Mouse (Mus musculus) lung, embryonic 16.5 days (tissue): ENCODE measurements at regions not wholly inside any gene's neighbourhood (a gene's known extent, or its start where the extent isn't known, plus 50 kb on each side); places are given as distances from the start of the nearest gene placed in this dataset.
"Not testable (repeated sequence)": the region's sequence is repeated elsewhere in the genome, so short reads cannot be mapped to it uniquely, and the experiment has no call there.

ENCODE experiments used
- ATAC-seq: fragments of 200-750 bp; cut with Nextera tagmentation; 2 replicates; pipeline ENCODE4 v1.8.0; 2017; ENCODE audit warnings: low read depth, mild to moderate bottlenecking, moderate library complexity
- H3K27ac ChIP-seq: fragments of 300-500 bp; sonication (generic); 2 replicates; pipeline ENCODE4 v1.5.1; 2014; ENCODE audit warnings: mild to moderate bottlenecking, control low read depth, low read length
- H3K27me3 ChIP-seq: fragments of 300-500 bp; sonication (generic); 2 replicates; pipeline ENCODE4 v1.6.1; 2014; ENCODE audit warnings: low read depth, low read length, mixed read lengths; ENCODE audit not compliant: control insufficient read depth, insufficient read depth
- H3K36me3 ChIP-seq: fragments of 300-500 bp; sonication (generic); 2 replicates; pipeline ENCODE4 v1.6.1; 2014; ENCODE audit warnings: low read length; ENCODE audit not compliant: control insufficient read depth, insufficient read depth
- H3K4me1 ChIP-seq: fragments of 300-500 bp; sonication (generic); replicated peaks from 2 replicates; pipeline ENCODE4 v1.6.1; 2014; ENCODE audit warnings: low read length, mixed read lengths; ENCODE audit not compliant: control insufficient read depth, insufficient read depth
- H3K4me2 ChIP-seq: fragments of 300-500 bp; sonication (generic); 2 replicates; pipeline ENCODE4 v1.6.1; 2014; ENCODE audit warnings: low read depth, low read length, control low read depth
- H3K4me3 ChIP-seq: fragments of 300-500 bp; sonication (generic); 2 replicates; pipeline ENCODE4 v1.5.1; 2014; ENCODE audit warnings: mild to moderate bottlenecking, low read length, control low read depth
- H3K9ac ChIP-seq: fragments of 300-500 bp; sonication (generic); 2 replicates; pipeline ENCODE4 v1.6.1; 2014; ENCODE audit warnings: low read length, control low read depth
- H3K9me3 ChIP-seq: fragments of 300-500 bp; sonication (generic); 2 replicates; pipeline ENCODE4 v1.6.1; 2016; ENCODE audit warnings: low read length; ENCODE audit not compliant: control insufficient read depth
- WGBS: fragments of 180-500 bp; shearing (Covaris S2); extraction: QIAGEN DNeasy Blood & Tissue Kit; methylation state at CpG from one replicate; pipeline ENCODE4 v1.1.7; 2014; 5-methylcytosine and 5-hydroxymethylcytosine counted together

- no peak overlapping the region for H3K4me3 ChIP-seq
- no peaks in the 10 kb centered on the region for H3K9me3 ChIP-seq
- 25% methylated on average over 5 of the region's 5 CpGs for WGBS
- no peak overlapping the region for H3K4me2 ChIP-seq
- H3K27ac ChIP-seq: no peak overlapping the region
- no peaks in the 10 kb centered on the region for H3K36me3 ChIP-seq
- ATAC-seq: no peak
- 0 out of 2 replicates have a peak, but pooled peaks cover 3% of the 10 kb centered on the region for H3K4me1 ChIP-seq
- no peaks in the 10 kb centered on the region for H3K27me3 ChIP-seq
- H3K9ac ChIP-seq: no peak overlapping the region
Measured at GRCm38 (mm10) chr3:37804261-37804660, 80.0 kb upstream of the Gm5148 start.

GRCm38 (mm10) chr3:37803781-37804180 is 79.5 kb upstream of the Gm5148 start:
- not testable (repeated sequence) for H3K4me3 ChIP-seq, H3K27me3 ChIP-seq, H3K4me1 ChIP-seq, H3K27ac ChIP-seq, H3K9ac ChIP-seq, H3K4me2 ChIP-seq, H3K9me3 ChIP-seq, H3K36me3 ChIP-seq, ATAC-seq
- 91% methylated on average over 5 of the region's 5 CpGs for WGBS

GRCm38 (mm10) chr3:37801551-37801950 is 77.3 kb upstream of the Gm5148 start:
- H3K4me1 ChIP-seq: 0 out of 2 replicates have a peak, but pooled peaks cover 3% of the 10 kb centered on the region
- H3K27me3 ChIP-seq: no peaks in the 10 kb centered on the region
- H3K9me3 ChIP-seq: no peaks in the 10 kb centered on the region
- H3K4me3 ChIP-seq: no peak overlapping the region
- ATAC-seq: no peak; the same call in 1 of the 2 replicates
- no peak overlapping the region for H3K4me2 ChIP-seq
- H3K27ac ChIP-seq: no peak overlapping the region
- no peak overlapping the region for H3K9ac ChIP-seq
- WGBS: 91% methylated on average over 2 of the region's 2 CpGs
- H3K36me3 ChIP-seq: no peaks in the 10 kb centered on the region

GRCm38 (mm10) chr3:37799809-37800208 is 75.5 kb upstream of the Gm5148 start:
- 55% methylated on average over 6 of the region's 6 CpGs for WGBS
- no peaks in the 10 kb centered on the region for H3K36me3 ChIP-seq
- no peak overlapping the region for H3K4me2 ChIP-seq
- no peaks in the 10 kb centered on the region for H3K27me3 ChIP-seq
- H3K9me3 ChIP-seq: no peaks in the 10 kb centered on the region
- ATAC-seq: no peak
- no peak overlapping the region for H3K27ac ChIP-seq
- H3K9ac ChIP-seq: no peak overlapping the region
- H3K4me1 ChIP-seq: no peaks in the 10 kb centered on the region
- no peak overlapping the region for H3K4me3 ChIP-seq

- Histone ChIP-seq H3K36me3 (no peaks in the 10 kb centered on the region), H3K27ac (no peak overlapping the region), H3K9ac (no peak overlapping the region), H3K4me1 (peaks cover 15% of the 10 kb centered on the region), H3K4me2 (no peak overlapping the region), H3K9me3 (no peaks in the 10 kb centered on the region), H3K27me3 (no peaks in the 10 kb centered on the region), H3K4me3 (no peak overlapping the region)
- 0 out of 2 replicates have a peak, but pooled peaks have one; percentile 26 for ATAC-seq
- 55% methylated on average over 7 of the region's 7 CpGs for WGBS
Measured at GRCm38 (mm10) chr3:37789711-37790110, 65.4 kb upstream of the Gm5148 start.

GRCm38 (mm10) chr3:37789143-37789697 is 64.9 kb upstream of the Gm5148 start:
- Histone ChIP-seq H3K4me3 (no peak overlapping the region), H3K36me3 (no peaks in the 10 kb centered on the region), H3K9ac (no peak overlapping the region), H3K4me1 (peaks cover 15% of the 10 kb centered on the region), H3K27me3 (no peaks in the 10 kb centered on the region), H3K9me3 (no peaks in the 10 kb centered on the region), H3K27ac (no peak overlapping the region), H3K4me2 (no peak overlapping the region)
- no peak for ATAC-seq
- WGBS: 51% methylated on average over 11 of the region's 11 CpGs

- Histone ChIP-seq H3K4me1 (peaks cover 15% of the 10 kb centered on the region), H3K4me3 (no peak overlapping the region), H3K36me3 (no peaks in the 10 kb centered on the region), H3K9me3 (no peaks in the 10 kb centered on the region), H3K27me3 (no peaks in the 10 kb centered on the region), H3K9ac (no peak overlapping the region), H3K4me2 (no peak overlapping the region), H3K27ac (0 out of 2 replicates have a peak overlapping the region, but pooled peaks have one; percentile 37)
- no peak for ATAC-seq
- 61% methylated on average over 9 of the region's 9 CpGs for WGBS
Measured at GRCm38 (mm10) chr3:37788366-37788765, 64.1 kb upstream of the Gm5148 start.

GRCm38 (mm10) chr3:37786792-37787191 is 62.5 kb upstream of the Gm5148 start:
- no peaks in the 10 kb centered on the region for H3K9me3 ChIP-seq
- no peak overlapping the region for H3K4me2 ChIP-seq
- H3K36me3 ChIP-seq: no peaks in the 10 kb centered on the region
- H3K9ac ChIP-seq: no peak overlapping the region
- peak overlapping the region; percentile 70 for H3K27ac ChIP-seq
- no peaks in the 10 kb centered on the region for H3K27me3 ChIP-seq
- peak; percentile 87 for ATAC-seq
- H3K4me3 ChIP-seq: no peak overlapping the region
- H3K4me1 ChIP-seq: peaks cover 15% of the 10 kb centered on the region
- 53% methylated on average over 3 of the region's 3 CpGs for WGBS

- no peak overlapping the region for H3K4me2 ChIP-seq
- WGBS: 87% methylated on average over 2 of the region's 2 CpGs
- H3K4me1 ChIP-seq: no peaks in the 10 kb centered on the region
- no peak overlapping the region for H3K4me3 ChIP-seq
- no peaks in the 10 kb centered on the region for H3K27me3 ChIP-seq
- no peak overlapping the region for H3K27ac ChIP-seq
- H3K36me3 ChIP-seq: no peaks in the 10 kb centered on the region
- no peaks in the 10 kb centered on the region for H3K9me3 ChIP-seq
- no peak overlapping the region for H3K9ac ChIP-seq
- no peak for ATAC-seq
Measured at GRCm38 (mm10) chr3:37781086-37781485, 56.8 kb upstream of the Gm5148 start.
